Mouse (Mus musculus) kidney, embryonic 14.5 days (tissue): Measurements from ENCODE around the gene Nfkbie. TPM values are rescaled to one million over a fixed set of nuclear protein-coding genes. Genes with fewer than 3 reads are reported as not detected.

Experiments
- ATAC-seq: fragments of 200-750 bp; cut with Nextera tagmentation; 2 replicates; pipeline ENCODE4 v1.8.0; 2017; ENCODE audit warnings: moderate number of reproducible peaks, mild to moderate bottlenecking, moderate TSS enrichment, moderate library complexity; ENCODE audit not compliant: low FRiP score, low TSS enrichment
- H3K27ac ChIP-seq: fragments of 300-500 bp; sonication (generic); 2 replicates; pipeline ENCODE4 v1.5.1; 2014; ENCODE audit warnings: low read depth, mild to moderate bottlenecking, low read length, moderate library complexity, mixed read lengths
- H3K27me3 ChIP-seq: fragments of 300-500 bp; sonication (generic); 2 replicates; pipeline ENCODE4 v1.6.1; 2014; ENCODE audit warnings: mild to moderate bottlenecking, low read length; ENCODE audit not compliant: control insufficient read depth, insufficient read depth
- H3K36me3 ChIP-seq: fragments of 300-500 bp; sonication (generic); 2 replicates; pipeline ENCODE4 v1.6.1; 2014; ENCODE audit warnings: low read length, mixed read lengths; ENCODE audit not compliant: control insufficient read depth, insufficient read depth
- H3K4me1 ChIP-seq: fragments of 300-500 bp; sonication (generic); 2 replicates; pipeline ENCODE4 v1.6.1; 2014; ENCODE audit warnings: low read length, mixed read lengths; ENCODE audit not compliant: control insufficient read depth, insufficient read depth
- H3K4me2 ChIP-seq: fragments of 300-500 bp; sonication (generic); replicated peaks from 2 replicates; pipeline ENCODE4 v1.6.1; 2014; ENCODE audit warnings: low read depth, mild to moderate bottlenecking, low read length
- H3K4me3 ChIP-seq: fragments of 300-500 bp; sonication (generic); 2 replicates; pipeline ENCODE4 v1.5.1; 2014; ENCODE audit warnings: mild to moderate bottlenecking, low read length
- H3K9ac ChIP-seq: fragments of 300-500 bp; sonication (generic); 2 replicates; pipeline ENCODE4 v1.6.1; 2014; ENCODE audit warnings: low read depth, mild to moderate bottlenecking, low read length, moderate library complexity
- H3K9me3 ChIP-seq: fragments of 300-500 bp; sonication (generic); 2 replicates; pipeline ENCODE4 v1.6.1; 2016; ENCODE audit warnings: low read length; ENCODE audit not compliant: control insufficient read depth
- WGBS: fragments of 180-500 bp; shearing (Covaris S2); extraction: QIAGEN DNeasy Blood & Tissue Kit; methylation state at CpG from one replicate; pipeline ENCODE4 v1.1.7; 2014; 5-methylcytosine and 5-hydroxymethylcytosine counted together
- polyA plus RNA-seq: library from polyadenylated mRNA; unstranded; fragments of >200 nt; fragmentation: Nextera tagmentation; extraction: Ambion mirVana; gene quantifications from 2 replicates; pipeline ENCODE4 v1.2.1, GENCODE M21; 2014

Gene Nfkbie
- polyA plus RNA-seq, 1 experiment from 2014 or later, result 4.8 TPM

DNA sequence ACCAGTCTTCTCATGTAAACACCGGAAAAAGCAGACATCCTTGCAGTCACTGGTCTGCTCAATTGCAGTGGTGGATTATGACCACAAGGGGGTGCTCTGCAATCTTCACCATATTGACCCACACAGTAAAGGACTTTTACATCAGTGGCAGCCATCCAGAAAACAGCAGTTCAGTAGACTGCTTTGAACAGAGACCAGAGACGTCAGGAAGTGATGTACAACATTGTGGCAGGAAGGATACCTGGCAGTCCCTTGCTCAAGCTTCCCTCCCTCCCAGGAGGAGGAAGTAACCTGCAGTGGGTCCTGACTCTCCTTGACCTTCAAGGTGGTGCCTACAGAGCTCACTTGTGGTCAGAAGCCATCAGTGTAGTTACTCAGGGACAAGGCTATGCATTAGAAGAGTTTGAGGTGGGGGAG lies 26.1 kb downstream of the Nfkbie start:
- Histone ChIP-seq H3K4me3 (no peak overlapping the region), H3K27me3 (no peaks in the 10 kb centered on the region), H3K36me3 (peaks cover 4% of the 10 kb centered on the region; the same call in 1 of the 2 replicates), H3K9me3 (0 out of 2 replicates have a peak, but pooled peaks cover 3% of the 10 kb centered on the region), H3K4me1 (peaks cover 25% of the 10 kb centered on the region), H3K4me2 (no peak overlapping the region), H3K27ac (no peak overlapping the region), H3K9ac (no peak overlapping the region)
- WGBS, result 13% methylated on average over 2 of the region's 2 CpGs
- 0 out of 2 replicates have a peak, but pooled peaks have one; percentile 18 for ATAC-seq

GRCm38 (mm10) chr17:45582188-45582587 lies 26.7 kb downstream of the Nfkbie start:
- H3K4me3 ChIP-seq, result no peak overlapping the region
- 0 out of 2 replicates have a peak, but pooled peaks cover 5% of the 10 kb centered on the region for H3K9me3 ChIP-seq
- no peak overlapping the region for H3K27ac ChIP-seq
- H3K9ac ChIP-seq, result no peak overlapping the region
- peaks cover 25% of the 10 kb centered on the region for H3K4me1 ChIP-seq
- H3K27me3 ChIP-seq, result no peaks in the 10 kb centered on the region
- no peak for ATAC-seq
- peaks cover 9% of the 10 kb centered on the region; the same call in 1 of the 2 replicates for H3K36me3 ChIP-seq
- WGBS, result 95% methylated on average over 6 of the region's 6 CpGs
- H3K4me2 ChIP-seq, result no peak overlapping the region

GRCm38 (mm10) chr17:45582715-45583355 lies 27.3 kb downstream of the Nfkbie start:
- Histone ChIP-seq H3K4me3 (no peak overlapping the region), H3K9ac (no peak overlapping the region), H3K9me3 (0 out of 2 replicates have a peak, but pooled peaks cover 5% of the 10 kb centered on the region), H3K4me1 (peaks cover 25% of the 10 kb centered on the region), H3K36me3 (peaks cover 10% of the 10 kb centered on the region; the same call in 1 of the 2 replicates), H3K27me3 (no peaks in the 10 kb centered on the region), H3K27ac (no peak overlapping the region), H3K4me2 (no peak overlapping the region)
- ATAC-seq, result no peak
- WGBS, result 70% methylated on average over 6 of the region's 6 CpGs

- 38% methylated on average over 12 of the region's 12 CpGs for WGBS
- ATAC-seq, result peak; percentile 20; the same call in 1 of the 2 replicates
- Histone ChIP-seq H3K27ac (peak overlapping the region; percentile 77), H3K27me3 (no peaks in the 10 kb centered on the region), H3K4me3 (no peak overlapping the region; the same call in 1 of the 2 replicates), H3K36me3 (peaks cover 12% of the 10 kb centered on the region; the same call in 1 of the 2 replicates), H3K4me1 (peaks cover 25% of the 10 kb centered on the region), H3K4me2 (peak overlapping the region; percentile 21), H3K9ac (peak overlapping the region; percentile 40; the same call in 1 of the 2 replicates), H3K9me3 (0 out of 2 replicates have a peak, but pooled peaks cover 5% of the 10 kb centered on the region)
These were observed 28.8 kb downstream of the Nfkbie start for GRCm38 (mm10) chr17:45584096-45584896.

- peak overlapping the region; percentile 40; the same call in 1 of the 2 replicates for H3K9ac ChIP-seq
- H3K9me3 ChIP-seq, result 0 out of 2 replicates have a peak, but pooled peaks cover 5% of the 10 kb centered on the region
- no peak overlapping the region for H3K4me3 ChIP-seq
- H3K27me3 ChIP-seq, result no peaks in the 10 kb centered on the region
- peaks cover 25% of the 10 kb centered on the region for H3K4me1 ChIP-seq
- peak; percentile 64 for ATAC-seq
- H3K36me3 ChIP-seq, result peaks cover 19% of the 10 kb centered on the region; the same call in 1 of the 2 replicates
- 15% methylated on average over 14 of the region's 14 CpGs for WGBS
- peak overlapping the region; percentile 77 for H3K27ac ChIP-seq
- no peak overlapping the region; the same call in 1 of the 2 replicates for H3K4me2 ChIP-seq
These were observed 29.6 kb downstream of the Nfkbie start for GRCm38 (mm10) chr17:45584939-45585678.

- H3K4me2 ChIP-seq, result no peak overlapping the region
- peak overlapping the region; percentile 77 for H3K27ac ChIP-seq
- ATAC-seq, result 0 out of 2 replicates have a peak, but pooled peaks have one; percentile 13
- no peak overlapping the region for H3K9ac ChIP-seq
- no peaks in the 10 kb centered on the region for H3K27me3 ChIP-seq
- peaks cover 19% of the 10 kb centered on the region; the same call in 1 of the 2 replicates for H3K36me3 ChIP-seq
- WGBS, result 80% methylated on average over 23 of the region's 23 CpGs
- H3K4me1 ChIP-seq, result peaks cover 25% of the 10 kb centered on the region
- H3K4me3 ChIP-seq, result no peak overlapping the region
- 0 out of 2 replicates have a peak, but pooled peaks cover 5% of the 10 kb centered on the region for H3K9me3 ChIP-seq
These were observed 30.4 kb downstream of the Nfkbie start for GRCm38 (mm10) chr17:45585725-45586448.

DNA sequence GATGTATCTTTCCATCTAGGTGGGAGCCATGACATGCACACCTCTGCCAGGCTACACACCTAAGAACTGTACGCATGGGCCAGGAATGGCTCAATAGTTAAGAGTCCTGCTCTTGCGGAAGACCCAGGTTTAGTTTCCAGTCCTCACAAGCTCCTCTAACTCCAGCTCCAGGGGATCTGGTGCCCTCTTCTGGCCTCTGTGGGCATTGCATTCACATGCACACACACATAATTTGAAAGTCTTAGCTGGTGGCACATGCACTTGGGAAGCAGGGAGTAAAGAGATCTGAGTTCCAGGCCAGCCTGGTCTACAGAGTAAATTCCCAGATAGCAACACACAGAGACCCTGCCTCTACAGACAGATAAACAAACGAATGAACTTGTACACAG lies 30.9 kb downstream of the Nfkbie start:
- no peak overlapping the region for H3K9ac ChIP-seq
- WGBS, result 94% methylated on average over 3 of the region's 3 CpGs
- ATAC-seq, result no peak

DNA sequence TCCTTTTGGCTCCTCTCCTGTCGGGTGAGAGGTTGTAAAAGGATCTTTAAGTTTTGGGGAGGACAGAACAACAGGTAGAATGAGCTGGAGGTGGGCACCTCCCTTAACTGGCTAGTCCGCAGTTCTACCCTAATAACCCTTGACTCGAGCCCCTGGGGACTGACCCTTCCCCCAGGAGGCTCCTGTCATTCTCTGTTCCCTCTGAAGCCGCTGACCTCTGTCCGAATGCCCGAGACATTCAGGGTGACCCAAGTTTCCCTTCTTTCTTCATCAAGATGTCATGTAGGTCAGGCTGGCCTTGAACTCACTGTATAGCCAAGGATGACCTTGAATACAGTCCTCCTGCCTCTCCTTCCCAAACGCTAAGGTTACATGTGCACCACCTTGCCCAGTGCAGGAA lies 32.9 kb downstream of the Nfkbie start:
- Histone ChIP-seq H3K9ac (no peak overlapping the region), H3K27me3 (peaks cover 3% of the 10 kb centered on the region; the same call in 1 of the 2 replicates), H3K36me3 (peaks cover 19% of the 10 kb centered on the region; the same call in 1 of the 2 replicates), H3K4me3 (no peak overlapping the region), H3K4me2 (no peak overlapping the region), H3K4me1 (peaks cover 39% of the 10 kb centered on the region), H3K27ac (no peak overlapping the region), H3K9me3 (0 out of 2 replicates have a peak, but pooled peaks cover 5% of the 10 kb centered on the region)
- ATAC-seq, result no peak
- WGBS, result 88% methylated on average over 7 of the region's 7 CpGs

More for the DNA sequence above, 30.9 kb downstream of the Nfkbie start:
- Histone ChIP-seq H3K36me3 (peaks cover 19% of the 10 kb centered on the region; the same call in 1 of the 2 replicates), H3K9me3 (0 out of 2 replicates have a peak, but pooled peaks cover 5% of the 10 kb centered on the region), H3K4me3 (no peak overlapping the region), H3K27me3 (no peaks in the 10 kb centered on the region), H3K4me2 (no peak overlapping the region), H3K4me1 (peaks cover 23% of the 10 kb centered on the region), H3K27ac (no peak overlapping the region)
